20 mouse cellular contexts compared by ENCODE assay signal in genomic region chr9:47710946-47711345, GRCm38 (mm10).
A peak's percentile ranks its signal among the peaks of the same experiment; 100 is the strongest.
DNase-seq lines count a peak whose midpoint lies in the region; ATAC-seq lines count a peak whose summit lies in the region.
"Had no signal": no experiment of that assay in that cellular context is flagged by ENCODE, and none has a peak within 500 bp of the region (broad histone marks: within the 10 kb centered on the region; RNA-seq: fewer than 3 reads in every experiment).

No protein-coding gene starts in this region.

- H3K27ac ChIP-seq in midbrain, embryonic 12.5 days (replicated peaks) = 0 out of 2 replicates have a peak overlapping the region, but pooled peaks have one; percentile 20
- H3K27ac ChIP-seq in midbrain, embryonic 11.5 days (ENCODE audit: low read depth, low read length) = no peak overlapping the region
- H3K27ac ChIP-seq in forebrain, embryonic 15.5 days (replicated peaks) = no peak overlapping the region
- H3K27ac ChIP-seq: embryonic facial prominence, embryonic 12.5 days; heart, embryonic 15.5 days; hindbrain, postnatal 0 days had no signal

- H3K36me3 ChIP-seq in midbrain, embryonic 12.5 days = no peaks in the 10 kb centered on the region
- no peaks in the 10 kb centered on the region for H3K36me3 ChIP-seq in midbrain, embryonic 11.5 days (ENCODE audit: control insufficient read depth, insufficient read depth, low read length)
- H3K36me3 ChIP-seq in forebrain, embryonic 15.5 days = no peaks in the 10 kb centered on the region
- H3K36me3 ChIP-seq: embryonic facial prominence, embryonic 12.5 days; heart, embryonic 15.5 days had no signal

- H3K9me3 ChIP-seq in midbrain, embryonic 12.5 days = no peaks in the 10 kb centered on the region
- H3K9me3 ChIP-seq in midbrain, embryonic 11.5 days (ENCODE audit: control insufficient read depth, low read length) = no peaks in the 10 kb centered on the region
- no peaks in the 10 kb centered on the region for H3K9me3 ChIP-seq in forebrain, embryonic 15.5 days
- H3K9me3 ChIP-seq: embryonic facial prominence, embryonic 12.5 days; heart, embryonic 15.5 days had no signal

- H3K4me1 ChIP-seq in midbrain, embryonic 12.5 days = peaks cover 46% of the 10 kb centered on the region
- H3K4me1 ChIP-seq in midbrain, embryonic 11.5 days (ENCODE audit: control insufficient read depth, insufficient read depth, low read length) = peaks cover 14% of the 10 kb centered on the region; the same call in 1 of the 2 replicates
- H3K4me1 ChIP-seq in forebrain, embryonic 15.5 days = peaks cover 46% of the 10 kb centered on the region
- H3K4me1 ChIP-seq: heart, embryonic 15.5 days had no signal

- peak; percentile 64 for DNase-seq in heart, adult 11 months
- DNase-seq in heart, adult 8-10 months (ENCODE audit: low spot score) = no peak
- DNase-seq in midbrain, embryonic 11.5 days (ENCODE audit: low spot score, missing footprints) = no peak
- peak; percentile 9 for DNase-seq in skeletal muscle tissue, adult 2 months (ENCODE audit: low read depth, low spot score)
- DNase-seq in left cerebral cortex, adult 9 months (ENCODE audit: low spot score in 2 of 2) = no peak
- DNase-seq: adrenal gland, adult 2 months; adrenal gland, postnatal 25 days; cerebellum, adult 11 months; cerebellum, adult 8-10 months; cerebellum, postnatal 25 days; gastrocnemius, postnatal 36 days; heart, adult 18-20 months; heart, postnatal 14 days; kidney, adult 11 months had no signal

- ATAC-seq in midbrain, embryonic 12.5 days (ENCODE audit: low FRiP score, low read depth) = no peak
- no peak for ATAC-seq in midbrain, embryonic 11.5 days (ENCODE audit: low FRiP score)
- peak; percentile 68 for ATAC-seq in forebrain, embryonic 15.5 days (replicated peaks)
- ATAC-seq: hindbrain, postnatal 0 days had no signal

- no peak overlapping the region for H3K4me3 ChIP-seq in midbrain, embryonic 12.5 days
- no peak overlapping the region for H3K4me3 ChIP-seq in midbrain, embryonic 11.5 days (ENCODE audit: low read depth, low read length)
- H3K4me3 ChIP-seq in forebrain, embryonic 15.5 days = no peak overlapping the region
- H3K4me3 ChIP-seq: embryonic facial prominence, embryonic 12.5 days; heart, embryonic 15.5 days had no signal

- H3K9ac ChIP-seq in midbrain, embryonic 12.5 days (replicated peaks) = no peak overlapping the region
- no peak overlapping the region for H3K9ac ChIP-seq in midbrain, embryonic 11.5 days (ENCODE audit: low read length)
- H3K9ac ChIP-seq in forebrain, embryonic 15.5 days (replicated peaks) = no peak overlapping the region
- H3K9ac ChIP-seq: embryonic facial prominence, embryonic 12.5 days; heart, embryonic 15.5 days had no signal

- no peaks in the 10 kb centered on the region for H3K27me3 ChIP-seq in midbrain, embryonic 12.5 days
- no peaks in the 10 kb centered on the region for H3K27me3 ChIP-seq in midbrain, embryonic 11.5 days (ENCODE audit: control insufficient read depth, insufficient read depth, low read length)
- H3K27me3 ChIP-seq in forebrain, embryonic 15.5 days = no peaks in the 10 kb centered on the region
- H3K27me3 ChIP-seq: embryonic facial prominence, embryonic 12.5 days had no signal

- WGBS in midbrain, embryonic 12.5 days = 80% methylated on average over 8 of the region's 8 CpGs
- WGBS in midbrain, embryonic 11.5 days = 85% methylated on average over 8 of the region's 8 CpGs
- WGBS in forebrain, embryonic 15.5 days = 51% methylated on average over 8 of the region's 8 CpGs

- no peak overlapping the region for H3K4me2 ChIP-seq in midbrain, embryonic 12.5 days (replicated peaks)
- H3K4me2 ChIP-seq in midbrain, embryonic 11.5 days = no peak overlapping the region
- H3K4me2 ChIP-seq in forebrain, embryonic 15.5 days (replicated peaks) = no peak overlapping the region
- H3K4me2 ChIP-seq: embryonic facial prominence, embryonic 12.5 days; heart, embryonic 11.5 days; heart, embryonic 15.5 days had no signal

Comparison
In these comparisons a context has a peak if more than half of its experiments do, and no peak if none do; other contexts are left out.
1. DNase-seq: peak in heart, adult 11 months (single experiment) and skeletal muscle tissue, adult 2 months (single experiment); none in heart, adult 8-10 months (single experiment), midbrain, embryonic 11.5 days (single experiment) and left cerebral cortex, adult 9 months (0 of 2).